Mouse (Mus musculus): ENCODE measurements around the gene Igsf3.

Igsf3 gene

DNA sequence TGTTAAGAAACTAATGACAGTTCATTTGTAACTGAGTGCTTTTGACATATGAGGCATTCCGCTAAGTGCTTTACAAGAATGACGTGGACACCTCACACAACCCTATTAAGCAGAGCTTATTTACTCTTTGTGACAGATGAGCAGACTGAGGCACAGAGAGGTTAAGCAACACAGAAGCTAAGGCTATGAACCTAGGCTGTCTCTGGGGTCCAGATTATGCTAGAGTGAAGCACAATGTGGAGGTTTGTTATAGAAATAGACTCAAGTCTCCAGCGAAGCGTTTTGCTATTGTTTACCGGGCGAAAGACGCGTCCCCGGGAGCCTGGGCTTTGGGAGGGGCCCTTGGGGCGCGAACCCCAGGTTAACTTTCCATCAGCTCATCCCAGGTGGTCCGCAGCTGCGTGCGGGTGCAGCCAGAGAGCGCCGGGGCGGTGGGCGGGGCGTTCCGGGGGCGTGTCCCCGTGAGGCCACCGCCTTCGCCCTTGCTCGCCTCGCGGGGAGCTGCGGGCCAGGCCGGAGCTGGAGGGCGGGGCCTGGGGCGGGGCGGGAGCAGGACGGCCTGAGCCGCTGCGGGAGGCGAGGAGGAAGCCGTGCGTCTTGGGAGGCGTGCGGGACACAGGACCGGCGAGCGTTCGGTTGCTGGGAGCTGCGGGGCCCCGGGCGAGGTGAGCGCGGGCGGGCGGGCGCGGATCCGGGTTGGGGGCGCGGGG lies at the start of gene Igsf3:
Igsf3 (plus strand) TSS at position 546 of the 710 bp plus-strand sequence.
- peak; percentile 94 for DNase-seq

DNA sequence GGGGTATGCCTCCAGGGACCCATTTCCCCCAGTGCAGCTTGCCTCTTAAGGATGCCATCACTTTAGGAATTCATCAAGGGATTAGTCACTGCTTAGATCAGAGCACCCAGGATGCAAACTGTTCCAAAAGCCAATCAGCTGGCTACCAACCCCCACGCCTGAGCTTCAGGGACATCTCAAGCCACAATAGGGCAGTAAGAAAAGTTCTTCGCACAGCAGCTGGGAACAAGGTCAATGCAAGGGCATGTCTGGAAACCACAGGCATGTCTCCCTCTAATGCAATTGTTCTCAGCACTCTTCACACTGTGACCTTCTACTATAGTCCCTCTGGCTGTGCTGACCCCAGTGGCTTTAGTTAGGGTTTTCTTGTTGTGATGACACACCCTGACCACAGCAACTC lies 49.6 kb upstream of the Igsf3 start:
- DNase-seq = no peak

DNA sequence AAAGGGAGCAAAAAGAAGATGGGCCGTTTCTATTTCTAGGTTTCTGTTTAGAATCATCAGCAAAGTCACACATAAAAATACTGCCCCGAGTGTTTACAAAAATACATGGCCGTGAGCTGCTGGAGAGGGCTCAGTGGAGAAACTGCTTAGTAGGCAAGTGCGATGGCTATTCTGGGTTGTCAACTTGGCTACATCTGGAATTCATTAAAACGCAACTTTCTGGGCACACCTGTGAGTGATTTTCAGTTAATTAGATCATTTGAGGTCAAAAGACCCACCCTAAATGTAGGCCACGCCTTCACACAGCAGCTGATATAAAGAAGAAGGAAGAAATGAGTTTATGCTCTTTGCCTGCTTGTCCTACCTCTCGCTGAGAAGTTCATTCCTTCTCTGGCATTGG lies 48.3 kb upstream of the Igsf3 start:
- DNase-seq = peak; percentile 73

DNA sequence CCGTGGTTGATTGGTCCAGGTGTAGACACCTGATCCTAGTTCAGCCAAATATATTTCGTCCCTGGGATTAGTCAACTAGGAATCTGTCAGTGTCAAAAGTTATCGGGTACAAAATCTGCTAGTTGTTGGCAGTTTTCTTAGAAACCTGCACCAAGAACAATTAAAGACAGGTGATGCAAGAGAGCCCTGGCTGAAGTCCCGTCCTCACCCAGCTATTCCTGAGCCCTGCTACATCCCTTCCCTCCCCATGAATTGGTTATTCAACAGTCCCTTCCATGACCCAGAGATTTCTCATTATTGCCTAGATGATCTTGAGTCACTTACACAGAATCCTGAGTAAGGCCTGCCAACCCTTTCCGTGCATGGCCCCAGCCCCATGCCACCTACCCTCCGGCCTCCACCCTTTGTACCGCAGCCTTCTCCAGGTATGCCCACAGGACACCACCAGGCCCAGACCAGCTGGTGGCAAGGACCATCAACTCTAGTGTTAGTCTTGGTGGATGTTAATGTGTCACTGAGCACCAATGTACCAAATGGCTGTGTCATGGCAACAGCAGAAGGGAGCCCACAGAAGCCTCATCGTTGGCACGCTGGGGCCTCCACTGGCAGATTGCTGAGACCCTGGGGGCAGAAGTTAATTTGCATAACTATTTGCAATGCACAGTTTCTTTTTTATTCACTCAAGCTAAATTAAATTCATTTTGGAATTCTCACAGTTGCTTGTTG lies 33.5 kb upstream of the Igsf3 start:
- DNase-seq = no peak

DNA sequence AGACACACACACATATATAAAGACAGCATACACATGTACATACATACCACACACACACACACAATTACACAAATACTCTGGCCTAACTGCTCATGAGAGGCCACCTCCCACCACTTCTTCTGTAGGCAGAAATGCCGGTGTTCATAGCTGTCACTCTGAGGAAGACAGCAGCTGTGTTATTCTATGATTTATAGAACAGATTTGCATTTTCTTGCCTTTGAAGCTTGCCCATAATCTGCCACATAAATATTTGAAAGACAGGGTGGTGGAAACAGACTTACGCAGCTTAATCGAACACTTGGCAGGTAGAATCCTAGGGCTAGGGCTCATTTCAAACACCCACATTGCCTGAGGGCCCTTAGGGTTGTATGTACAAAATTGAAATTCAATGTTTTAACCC lies 32.6 kb upstream of the Igsf3 start:
- DNase-seq = no peak

DNA sequence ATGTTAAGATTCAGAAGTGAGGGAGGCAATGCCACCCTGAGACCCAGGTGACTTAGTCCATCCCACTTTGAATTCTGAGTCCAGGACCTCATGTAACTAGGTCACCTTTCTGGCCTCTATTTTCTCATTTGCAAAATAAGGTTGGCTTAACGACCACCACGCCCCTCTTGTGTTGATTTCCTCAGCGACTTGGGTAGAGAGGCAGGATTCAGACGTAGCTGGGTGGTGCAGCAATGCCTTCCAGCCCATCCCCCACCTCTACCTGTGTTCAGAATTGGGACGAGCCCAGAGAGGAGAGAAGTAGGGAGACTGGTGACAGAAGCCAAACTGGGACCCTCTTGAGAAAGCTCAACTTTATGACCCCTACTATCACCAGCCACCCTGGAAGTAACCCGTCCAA lies 31.6 kb upstream of the Igsf3 start:
- DNase-seq = no peak

DNA sequence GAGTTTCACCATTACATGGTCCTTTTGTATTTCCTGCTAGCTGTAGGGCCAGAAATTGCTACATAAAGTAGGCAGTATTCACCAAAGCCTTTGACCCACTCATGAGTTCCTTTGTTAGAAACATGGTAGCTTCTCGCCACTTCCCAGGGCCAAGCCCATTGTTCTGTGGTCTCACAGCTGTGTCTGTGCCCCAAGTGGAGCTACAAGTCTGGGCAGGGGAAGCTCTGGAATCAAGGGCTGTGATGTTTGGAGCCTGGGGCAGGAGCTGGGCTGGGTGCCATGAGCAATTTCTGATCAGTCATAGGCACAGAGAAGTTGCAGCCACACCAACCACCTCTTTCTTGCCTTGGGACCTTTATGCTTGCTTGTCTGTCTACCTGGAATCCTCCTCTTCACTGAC lies 30.1 kb upstream of the Igsf3 start:
- DNase-seq = no peak

DNA sequence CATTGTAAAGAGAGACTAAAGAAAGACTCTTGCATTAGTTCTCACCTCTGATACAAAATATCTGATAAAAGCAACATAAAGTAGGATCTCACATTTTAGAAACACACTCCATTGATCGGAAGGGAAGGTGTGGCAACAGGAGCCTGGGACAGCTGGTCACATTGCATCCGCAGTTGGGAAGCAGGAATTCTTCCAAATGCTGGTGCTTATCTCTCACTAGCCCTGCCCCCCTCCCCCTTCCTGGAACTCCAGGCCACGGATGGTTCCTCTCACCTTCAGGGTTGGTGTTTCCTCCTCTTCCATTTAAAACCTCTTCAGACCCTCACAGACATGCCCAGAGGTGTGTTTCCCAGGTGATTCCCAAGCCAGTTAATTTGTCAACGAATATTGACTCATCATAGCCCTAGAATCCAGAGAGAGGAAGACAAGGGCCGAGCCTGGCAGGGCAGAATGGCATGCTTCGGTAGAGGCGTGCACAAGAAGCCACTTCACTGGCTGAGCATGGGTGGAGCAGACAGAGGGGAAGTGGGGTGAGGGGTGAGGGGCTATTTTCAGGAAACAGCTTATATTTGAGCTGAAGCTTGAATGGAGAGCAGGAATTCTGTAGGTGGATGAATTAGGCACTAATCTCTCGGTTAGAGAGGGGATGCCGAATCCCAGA lies 28.3 kb upstream of the Igsf3 start:
- DNase-seq = no peak

DNA sequence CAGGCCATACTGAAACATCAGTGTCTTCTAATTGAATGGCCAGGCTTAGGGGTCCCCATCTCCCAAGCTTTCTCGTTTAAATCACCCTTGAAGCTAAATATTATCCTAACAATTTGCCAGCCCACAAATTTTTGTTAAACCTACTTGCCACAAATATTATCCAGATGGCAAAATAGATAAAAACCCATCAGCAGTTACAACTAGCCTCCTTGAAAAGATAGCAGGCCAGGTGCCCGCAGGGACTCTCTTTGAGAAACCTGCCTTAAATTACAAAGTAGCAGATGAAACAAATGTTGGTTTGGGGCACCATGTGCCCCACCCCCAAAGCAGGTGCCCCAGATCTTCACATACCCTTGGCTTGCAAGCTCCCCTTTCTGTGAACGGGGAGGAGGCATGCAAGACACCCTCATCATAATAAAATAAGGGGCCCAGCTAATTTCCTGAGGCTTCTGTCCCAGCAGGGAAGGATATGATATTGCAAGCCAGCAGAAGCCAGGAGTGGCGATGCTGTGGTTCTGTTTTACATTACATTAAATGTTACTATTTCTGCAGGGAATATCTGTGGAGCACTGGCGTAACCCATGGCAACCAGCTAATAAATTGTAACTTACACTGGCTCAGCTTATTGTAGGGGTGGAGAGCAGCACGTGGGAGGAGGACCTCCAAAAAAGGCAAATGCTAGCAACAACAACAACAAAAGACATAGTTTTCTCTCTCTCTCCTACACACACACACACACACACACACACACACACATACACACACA lies 27.2 kb upstream of the Igsf3 start:
- peak; percentile 45 for DNase-seq

DNA sequence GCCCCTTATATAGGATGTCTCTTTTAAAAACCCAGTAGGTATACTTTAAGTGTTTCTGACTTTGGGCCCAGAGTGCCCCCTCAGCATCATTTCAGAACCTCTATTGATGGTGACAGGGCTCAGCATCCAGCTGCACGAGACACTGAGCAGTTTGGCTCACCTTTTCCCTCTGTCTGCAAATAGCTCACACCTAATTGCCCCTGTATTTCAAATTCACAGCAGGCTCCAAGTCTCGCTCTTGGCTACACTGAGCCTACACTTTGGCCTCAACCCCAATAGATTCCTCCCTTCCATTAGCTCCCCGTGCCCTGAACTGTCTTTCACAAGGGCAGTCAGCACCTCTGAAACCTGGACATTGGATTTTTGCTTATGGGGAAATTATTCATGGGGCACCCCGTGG lies 26.5 kb upstream of the Igsf3 start:
- no peak for DNase-seq

DNA sequence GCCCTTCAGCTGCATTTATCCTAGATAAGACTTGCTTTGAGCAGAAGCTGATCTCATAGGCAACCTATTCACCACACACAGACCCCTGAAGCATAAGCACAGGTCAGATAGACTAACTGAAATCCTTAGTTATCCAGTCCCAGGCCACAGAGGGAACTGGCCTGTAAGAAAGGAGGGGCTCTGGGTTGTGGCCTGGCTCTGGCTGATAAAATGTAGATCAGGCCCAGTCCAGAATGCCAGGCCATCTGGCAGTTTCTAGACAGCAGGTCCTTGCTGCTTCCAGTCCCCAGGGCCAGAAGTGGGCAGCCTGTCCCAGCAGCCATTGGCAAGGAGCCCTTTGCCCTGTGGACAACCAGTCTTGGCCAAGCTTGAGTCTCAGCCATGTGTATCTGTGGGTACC lies 22.4 kb upstream of the Igsf3 start:
- DNase-seq = no peak

DNA sequence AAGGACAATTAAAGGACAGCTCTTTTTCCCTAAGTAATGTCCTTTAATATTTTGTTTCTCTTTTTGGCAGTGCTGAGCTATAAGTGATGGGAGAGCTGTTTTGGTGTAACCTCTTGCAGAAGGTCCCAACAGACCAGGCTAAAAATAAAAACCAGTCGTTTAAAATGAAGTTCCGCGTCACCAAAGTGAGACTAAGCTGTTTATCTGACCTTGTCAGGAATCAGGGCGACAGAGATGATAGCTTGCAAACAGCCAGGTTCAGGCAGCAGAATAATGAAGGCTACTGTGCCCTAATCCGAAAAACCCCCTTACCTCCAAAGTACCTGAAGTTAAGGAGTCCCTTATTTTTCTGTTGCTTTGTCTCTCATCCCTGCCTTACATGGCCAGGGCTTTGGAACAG lies 21.2 kb upstream of the Igsf3 start:
- no peak for DNase-seq

DNA sequence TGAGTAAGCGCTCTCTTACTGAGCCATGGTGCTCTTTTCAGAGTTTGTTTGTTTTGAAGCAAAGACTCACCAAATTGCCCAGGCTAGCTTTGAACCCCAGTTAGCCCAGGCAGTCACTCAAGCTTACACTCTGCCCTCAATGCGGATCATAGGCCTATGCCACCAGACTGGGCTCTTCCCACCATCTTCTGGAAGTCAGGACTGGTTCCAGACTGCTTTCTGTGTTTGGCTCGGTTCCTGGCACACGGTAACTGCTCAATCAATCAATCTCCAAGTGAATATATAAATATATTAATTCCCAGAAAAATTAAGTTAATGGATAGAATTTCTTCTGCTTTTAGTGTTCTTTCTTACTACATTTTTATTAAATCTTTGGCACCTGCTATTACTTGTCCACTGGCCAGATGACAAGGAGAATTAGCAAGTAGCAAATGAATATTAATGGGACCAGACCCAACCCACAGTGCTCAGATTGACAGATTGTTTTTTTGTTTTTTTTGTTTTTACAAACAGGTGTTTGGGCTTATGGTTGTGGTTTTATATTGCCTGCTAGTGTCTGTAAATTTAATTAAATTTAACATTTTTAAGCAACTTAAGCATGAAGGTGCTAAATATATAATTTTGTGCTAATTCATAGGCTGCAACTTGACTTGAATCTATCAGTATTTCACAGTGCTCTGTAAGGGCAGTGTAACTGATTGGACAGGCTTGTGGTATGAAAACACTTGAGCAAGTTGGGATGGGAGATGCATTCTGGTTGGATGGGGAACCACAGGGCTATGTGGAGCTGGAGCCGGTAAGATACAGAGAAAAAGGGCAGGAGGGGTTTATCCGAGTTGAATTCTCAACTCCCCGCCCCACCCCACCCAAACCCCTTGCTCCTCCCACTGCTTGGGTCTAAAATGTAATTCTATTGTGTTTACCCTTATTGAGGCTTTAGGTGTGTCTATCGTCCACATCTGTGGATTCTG lies 20.0 kb upstream of the Igsf3 start:
- no peak for DNase-seq

DNA sequence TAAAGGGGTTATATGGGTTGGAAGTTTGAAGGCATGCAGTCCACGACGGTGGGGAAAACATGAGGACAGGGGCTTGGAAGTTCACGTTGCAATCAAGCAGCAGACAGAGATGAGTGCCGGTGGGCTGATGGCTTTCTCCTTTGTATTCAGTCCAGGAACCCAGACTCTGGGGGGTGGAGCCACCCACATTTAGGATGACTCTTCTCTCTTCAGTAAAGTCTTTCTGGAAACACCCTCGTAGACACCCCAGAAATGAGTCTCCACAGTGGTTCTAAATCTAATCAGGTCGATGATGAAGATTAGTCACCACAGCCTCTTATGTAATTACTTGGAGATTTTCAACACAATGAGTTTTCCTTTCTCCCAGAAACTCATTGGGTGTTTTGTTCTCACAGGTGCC lies 16.1 kb upstream of the Igsf3 start:
- no peak for DNase-seq

DNA sequence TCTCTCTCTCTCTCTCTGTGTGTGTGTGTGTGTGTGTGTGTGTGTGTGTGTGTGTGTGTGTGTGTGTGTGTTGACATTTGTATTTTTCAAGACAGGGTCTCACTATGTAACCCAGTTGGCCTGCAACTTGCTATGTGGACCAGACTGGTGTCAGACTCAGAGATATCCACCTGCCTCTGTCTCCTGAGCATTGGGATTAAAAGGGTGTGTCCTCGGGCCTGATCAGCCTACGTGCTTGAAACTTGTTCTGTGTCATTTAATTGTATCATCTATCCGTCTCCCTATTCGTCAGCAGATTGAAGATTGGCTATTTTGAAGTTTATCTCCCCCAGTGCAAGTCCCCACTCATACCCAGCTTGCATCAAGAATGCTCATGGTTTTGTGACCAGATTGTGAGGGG lies 14.5 kb upstream of the Igsf3 start:
- DNase-seq = no peak

DNA sequence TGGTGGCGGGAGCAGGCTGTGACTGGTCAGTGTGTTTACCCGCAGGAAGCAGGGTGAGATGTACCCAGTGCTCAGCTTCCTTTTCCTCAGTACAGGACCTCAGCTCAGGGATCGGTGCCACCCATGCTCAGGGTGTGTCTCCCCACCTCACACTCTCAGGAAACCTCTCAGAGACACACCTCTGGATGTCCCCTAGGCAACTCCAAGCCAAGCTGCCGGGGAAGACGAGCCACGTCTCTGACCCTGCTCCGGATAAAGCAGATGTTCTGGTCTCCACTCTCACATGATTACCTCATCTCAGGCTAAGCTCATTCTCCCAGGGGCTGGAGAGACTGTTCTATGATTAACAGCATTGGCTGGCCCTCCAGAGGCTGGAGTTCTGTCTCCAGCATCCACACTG lies 13.3 kb upstream of the Igsf3 start:
- DNase-seq = no peak

DNA sequence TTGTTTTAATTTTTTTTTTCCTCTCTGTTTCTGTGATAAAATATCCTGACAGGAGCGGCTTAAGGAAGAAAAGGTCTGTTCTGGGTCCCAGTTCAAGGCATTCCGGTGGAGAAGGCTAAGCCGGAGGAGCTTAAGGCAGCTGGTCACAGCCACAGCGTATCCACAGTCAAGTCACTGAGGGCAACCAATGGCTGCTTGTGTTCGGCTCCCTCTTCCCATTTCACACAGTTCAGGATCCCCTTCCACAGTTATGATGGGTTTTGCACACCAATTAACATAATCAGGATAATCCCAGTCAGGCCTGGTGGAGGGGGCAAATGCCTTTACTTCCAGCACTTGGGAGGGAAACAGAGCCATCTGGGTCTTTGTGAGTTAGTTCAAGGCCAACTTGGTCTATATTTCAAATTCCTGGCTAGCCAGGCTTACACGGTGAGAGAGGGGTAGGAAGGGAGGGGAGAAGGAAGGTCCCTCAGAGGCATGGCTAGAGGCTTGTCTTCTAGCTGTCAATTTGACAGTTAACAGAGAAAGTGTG lies 11.7 kb upstream of the Igsf3 start:
- peak; percentile 46 for DNase-seq

DNA sequence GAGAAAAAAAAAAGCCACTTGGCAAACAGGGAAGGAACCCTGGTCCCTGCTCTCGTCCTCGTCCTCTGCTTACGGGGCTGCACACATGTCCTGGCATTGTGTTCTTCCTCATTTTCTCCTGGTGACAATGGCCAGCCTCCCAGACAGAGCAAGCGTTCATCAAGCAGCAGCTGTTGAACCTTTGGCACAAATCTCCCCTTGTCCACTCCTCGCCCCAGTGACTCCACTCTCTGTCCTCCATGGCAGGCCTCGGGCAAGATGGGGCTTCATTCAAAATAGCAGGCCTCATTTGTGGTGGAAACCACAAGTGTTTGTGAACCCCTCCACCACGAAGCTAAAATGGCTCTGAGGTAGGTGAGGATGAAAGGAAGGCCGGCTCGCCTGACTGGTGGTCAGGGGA lies 11.0 kb upstream of the Igsf3 start:
- no peak for DNase-seq

DNA sequence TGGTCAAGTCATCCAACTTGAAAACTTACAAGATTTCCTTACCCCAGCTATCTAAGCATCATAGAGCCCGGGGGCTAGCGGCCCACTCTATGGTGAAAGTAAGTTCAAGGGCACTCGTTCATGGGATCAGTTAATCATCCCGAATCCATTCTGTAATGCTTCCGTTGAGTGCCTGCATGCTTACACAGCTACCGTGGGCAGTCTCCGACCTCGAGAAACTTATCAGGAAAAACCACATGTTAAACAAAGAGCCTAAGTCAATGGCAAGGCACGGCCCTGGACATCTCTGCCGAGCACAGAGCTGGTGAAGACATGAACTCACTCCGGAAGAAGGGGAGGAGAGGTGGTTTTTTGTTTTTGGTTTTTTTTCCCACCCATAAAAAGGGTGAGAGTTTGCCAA lies 9.5 kb upstream of the Igsf3 start:
- no peak for DNase-seq

DNA sequence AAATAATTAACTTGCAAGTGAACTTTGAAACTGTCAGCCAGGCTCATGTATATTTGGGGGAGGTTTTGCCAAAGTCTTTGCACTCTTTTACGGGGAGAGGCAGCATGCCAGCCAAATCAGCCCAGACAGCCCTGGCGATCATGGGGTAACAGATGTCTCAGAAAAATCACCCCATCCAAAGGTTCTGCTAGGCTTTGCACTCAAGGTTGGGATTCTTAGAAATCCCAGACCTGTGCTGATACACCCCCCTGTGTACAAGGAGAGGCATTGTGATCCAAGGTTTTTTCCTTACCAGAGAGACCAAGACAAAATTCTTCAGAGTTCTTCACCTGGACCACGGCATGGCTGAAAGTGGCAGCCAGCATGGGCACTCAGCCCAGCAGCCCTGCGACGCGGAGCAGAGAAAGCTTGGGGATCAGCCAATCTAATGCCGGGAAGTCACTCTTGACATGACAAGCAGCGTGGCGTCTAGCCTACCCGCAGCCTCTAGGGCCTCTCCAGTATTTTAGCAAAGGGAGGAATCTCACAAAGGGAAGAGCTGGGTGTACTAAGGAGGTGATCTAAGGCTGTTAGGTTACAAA lies 7.5 kb upstream of the Igsf3 start:
- no peak for DNase-seq

DNA sequence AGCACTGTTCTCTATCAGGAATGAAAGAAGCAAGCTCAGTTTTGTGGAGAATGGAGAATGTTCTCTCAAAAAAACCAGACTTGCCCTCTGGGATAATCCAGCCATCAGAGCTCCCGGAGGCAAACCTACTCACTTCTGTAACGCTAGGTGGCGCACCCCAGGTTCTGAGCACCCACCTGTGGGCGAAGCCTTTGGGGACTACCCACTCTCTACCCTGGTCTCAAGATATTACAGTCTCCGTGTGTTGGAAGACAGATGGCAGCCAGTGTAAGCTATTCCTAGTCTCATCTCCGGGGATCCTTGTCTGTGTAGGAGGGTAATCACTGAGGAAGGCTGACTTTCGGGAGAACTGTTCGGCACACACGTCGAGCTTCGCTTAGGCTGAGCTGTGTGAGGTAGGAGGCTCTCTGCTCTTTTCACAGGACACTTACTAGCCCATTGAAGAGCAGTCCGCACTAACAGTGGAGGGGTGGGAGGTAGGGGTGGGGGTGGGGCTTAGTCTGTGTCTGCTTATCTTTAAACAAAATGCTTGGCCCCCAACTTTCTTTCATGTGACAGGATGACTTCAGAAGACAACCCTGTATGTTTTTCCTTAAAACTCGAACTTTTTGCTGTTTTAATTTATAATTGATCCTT lies 4.4 kb upstream of the Igsf3 start:
- peak; percentile 71 for DNase-seq

Measured in embryo, embryonic 11 days (tissue).